Mouse (Mus musculus) frontal cortex, postnatal 25 days (tissue): ENCODE results near the gene Slc12a4.

ENCODE experiments used
- DNase-seq, 2 experiments: peaks; one replicate each; pipeline ENCODE4 v3.0.0; 2022; ENCODE audit warnings: low spot score in 2 of 2

The Slc12a4 gene

DNA sequence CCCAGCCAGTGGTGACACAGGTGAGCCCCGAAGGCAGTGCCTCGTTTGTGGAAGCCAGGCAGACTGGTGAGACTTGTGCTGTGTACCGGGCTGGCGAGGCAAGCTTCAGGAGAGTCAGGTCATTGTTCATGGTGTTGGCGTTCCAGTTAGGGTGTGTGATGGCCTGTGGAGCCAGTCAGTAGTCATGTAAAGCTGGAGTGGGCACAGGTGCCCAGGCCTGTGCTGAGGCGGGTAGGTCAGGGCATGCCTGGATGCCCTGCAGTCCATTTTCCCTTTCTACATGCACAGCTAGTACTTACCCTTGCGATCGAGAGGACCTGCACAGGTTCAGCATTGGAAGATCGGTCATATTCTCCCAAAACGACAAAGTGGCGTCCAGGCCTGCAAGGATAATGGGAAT, 33.4 kb downstream of the Slc12a4 start:
- DNase-seq = no peak

DNA sequence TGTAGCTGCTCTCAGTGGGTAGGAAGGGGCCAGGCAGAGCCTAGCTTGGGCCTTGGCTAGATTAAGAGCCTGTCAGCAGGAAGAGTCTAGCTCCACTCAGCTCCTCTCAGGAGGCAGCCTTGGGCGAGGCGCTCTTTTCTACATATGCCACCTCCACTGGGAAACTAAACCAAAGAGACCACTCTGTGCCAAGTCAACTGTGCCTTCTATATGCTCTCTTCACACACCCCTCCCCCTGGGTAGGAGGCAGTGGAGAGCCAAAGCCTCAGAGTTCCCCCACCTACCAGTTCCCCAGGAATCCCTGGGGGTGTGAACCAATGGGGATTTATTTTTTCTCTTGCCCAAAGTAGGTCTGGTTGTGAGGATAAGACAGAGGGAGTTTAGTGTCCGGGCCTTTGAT, 34.6 kb downstream of the Slc12a4 start:
- DNase-seq = no peak

DNA sequence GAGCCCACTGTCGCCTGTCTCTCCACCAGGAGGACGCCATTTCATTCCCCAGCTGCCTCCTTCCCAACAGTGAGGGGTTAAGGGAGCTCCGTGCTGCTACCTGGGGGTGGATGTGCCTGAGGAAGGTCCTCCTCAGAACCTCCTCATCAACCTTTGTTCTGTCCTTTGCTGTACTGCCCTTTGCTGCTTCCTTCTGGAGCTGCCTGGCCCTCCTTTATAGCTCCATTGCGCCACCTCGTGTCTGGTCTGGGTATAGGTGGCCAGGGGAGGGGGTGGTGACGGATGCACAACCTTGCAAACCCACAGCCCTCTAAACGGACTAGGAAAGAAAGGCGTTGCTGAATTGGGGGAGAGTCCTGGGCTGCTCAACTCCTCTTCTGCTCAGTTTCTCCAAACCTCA, 35.3 kb downstream of the Slc12a4 start:
- DNase-seq = peak; percentile 68 to 78

DNA sequence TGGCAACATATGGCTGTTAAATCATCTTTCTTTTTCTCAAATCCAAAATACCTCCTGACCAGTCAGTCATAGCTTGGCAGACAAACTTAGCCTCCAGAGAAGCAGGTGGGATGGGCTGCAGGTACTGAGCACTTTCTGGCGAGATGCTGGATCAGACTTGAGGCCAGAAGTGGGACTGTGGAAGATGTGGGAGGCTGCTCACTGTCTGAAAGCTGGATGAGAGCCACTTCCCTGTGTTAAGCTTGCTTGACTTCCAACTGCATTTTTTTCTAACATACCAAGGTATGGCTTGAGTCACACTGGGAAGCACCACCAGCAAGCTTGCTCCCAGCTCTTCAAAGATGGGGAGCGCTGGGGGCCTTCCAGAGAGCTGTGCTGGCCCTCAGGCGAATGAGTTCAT, 40.8 kb downstream of the Slc12a4 start:
- no peak for DNase-seq

DNA sequence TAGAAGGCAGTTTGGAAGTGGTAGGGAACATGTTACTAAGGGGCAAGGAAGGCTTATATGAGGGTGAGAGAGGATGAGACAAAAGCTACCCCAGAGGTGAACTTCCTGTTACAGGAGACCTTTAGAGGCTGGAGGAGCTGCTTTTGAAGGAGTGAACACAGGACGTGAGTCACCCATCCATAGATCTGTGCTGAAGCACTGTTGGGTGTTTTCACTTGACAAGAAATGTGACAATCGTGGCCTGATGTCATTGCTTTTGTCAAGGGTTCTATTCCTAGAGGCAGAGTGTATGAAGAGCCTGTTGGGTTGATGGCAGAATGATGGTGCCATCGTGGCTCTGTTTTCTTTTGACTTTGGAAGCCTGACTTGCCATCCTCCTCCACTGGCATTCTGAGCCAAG, 46.5 kb downstream of the Slc12a4 start:
- no peak for DNase-seq

DNA sequence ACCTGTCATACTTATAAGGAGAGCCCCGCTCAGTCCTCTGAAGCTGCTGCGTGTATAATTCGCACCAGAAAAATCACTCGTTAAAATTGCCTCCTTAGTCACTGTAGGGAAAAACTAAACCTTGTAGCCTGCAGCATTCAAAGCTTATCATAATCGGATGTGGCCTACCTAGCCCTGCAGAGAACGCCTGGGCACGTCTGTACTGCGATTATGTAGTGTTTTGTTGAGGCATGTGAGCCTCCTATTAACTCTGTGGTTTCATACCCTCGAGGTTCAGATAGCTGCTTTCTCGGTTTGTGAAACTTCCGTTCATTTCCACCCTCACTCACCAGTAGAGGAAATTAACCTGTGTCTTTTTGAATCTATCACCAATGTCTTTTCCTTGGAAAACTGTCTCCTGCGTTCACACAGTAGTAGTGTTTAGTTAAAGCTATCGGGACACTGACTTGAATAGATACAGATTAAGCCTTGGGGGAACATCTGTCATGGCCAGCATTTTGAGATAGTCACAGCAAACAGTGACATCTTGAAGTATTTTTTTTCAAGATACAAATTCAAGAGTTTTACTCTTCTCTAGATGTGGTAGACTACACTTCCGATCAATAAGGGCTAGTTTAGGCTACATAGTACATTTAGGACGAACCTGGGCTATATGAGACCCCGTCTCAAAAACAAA, 64.8 kb downstream of the Slc12a4 start:
- no peak for DNase-seq

DNA sequence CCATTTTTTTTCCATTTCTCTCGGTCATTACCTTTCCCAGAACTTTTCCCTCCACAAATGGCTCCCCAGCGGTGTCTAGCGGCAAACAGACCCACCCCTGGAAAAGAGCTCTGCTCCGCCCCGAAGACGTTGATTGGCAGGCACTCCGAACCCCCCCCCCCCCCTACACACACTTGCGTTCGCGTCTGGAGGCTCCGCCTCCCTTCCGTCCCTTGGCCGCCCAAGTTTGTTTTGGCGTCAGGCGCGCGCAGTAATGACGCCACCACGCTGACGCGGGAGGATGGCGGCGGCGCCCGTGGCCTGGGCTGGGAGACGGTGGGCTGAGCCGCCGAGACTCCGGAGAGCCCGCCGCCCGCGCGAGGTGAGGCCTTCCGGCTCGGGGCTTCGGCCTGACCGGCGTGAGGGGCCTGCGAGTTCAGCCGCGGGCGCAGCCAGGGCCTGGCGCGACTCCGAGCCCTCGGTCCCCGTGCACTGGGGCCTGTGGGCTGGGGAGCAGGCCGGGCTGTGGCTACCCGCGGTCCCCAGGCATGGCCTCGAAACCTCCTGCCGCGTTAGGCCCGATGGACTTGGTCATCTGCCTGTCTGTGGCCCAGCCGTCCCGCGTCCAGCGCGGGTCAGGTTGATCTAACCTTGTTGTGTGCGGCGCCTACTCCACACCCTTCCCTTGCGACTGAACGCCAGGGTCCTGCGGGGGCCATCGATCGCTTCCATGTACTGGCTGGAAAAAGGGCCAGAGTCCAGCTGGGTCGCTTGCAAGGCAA, 65.5 kb downstream of the Slc12a4 start, which contains the start of gene Pskh1:
TSS of gene Pskh1 (plus strand) at position 262 of the 761 bp plus-strand sequence.
- DNase-seq = peak; percentile 84 to 91

DNA sequence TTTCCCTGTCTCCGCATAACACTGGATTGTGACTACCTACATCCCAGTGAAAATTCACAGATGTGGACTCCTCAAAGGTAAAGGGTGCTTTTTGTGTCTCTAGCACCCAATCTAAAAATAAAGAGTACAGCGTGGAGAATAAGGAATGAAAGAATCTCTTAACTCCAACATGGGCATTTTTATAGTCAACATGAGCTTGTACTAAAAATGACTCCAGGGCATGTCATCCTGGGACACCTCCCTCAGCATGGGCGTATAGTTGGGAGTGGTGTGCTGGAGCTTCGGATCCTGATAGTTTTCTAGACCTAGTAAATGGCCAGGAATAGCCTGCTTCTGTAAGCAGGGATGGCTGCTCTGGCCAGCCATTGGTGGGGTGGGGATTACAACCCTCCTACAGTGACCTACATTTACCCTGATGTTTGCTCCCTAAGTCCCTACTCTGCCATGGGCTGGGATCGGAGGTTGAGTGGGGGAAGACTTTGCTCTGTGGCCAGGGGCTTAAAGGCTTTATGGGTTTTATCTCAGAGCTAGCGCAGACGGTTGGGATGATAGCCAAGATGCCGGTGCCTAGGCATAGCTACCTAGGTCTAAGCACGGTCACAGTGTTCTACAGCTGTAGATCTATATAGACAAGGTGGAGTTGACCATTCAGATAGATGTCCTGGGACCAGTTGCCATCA, 68.0 kb downstream of the Slc12a4 start:
- no peak for DNase-seq
